Mouse (Mus musculus) erythroblast, embryonic 14.5 days (primary cell): ENCODE measurements around the gene Tspo.

Experiments used
- GATA1 ChIP-seq: IDR thresholded peaks from 2 replicates; pipeline ENCODE4 v1.6.1; 2012; ENCODE audit warnings: low read length, inconsistent platforms, mixed read lengths
- TAL1 ChIP-seq: IDR thresholded peaks from 3 replicates; pipeline ENCODE4 v1.6.1; 2012; ENCODE audit warnings: low read length, inconsistent platforms, mixed read lengths

DNA sequence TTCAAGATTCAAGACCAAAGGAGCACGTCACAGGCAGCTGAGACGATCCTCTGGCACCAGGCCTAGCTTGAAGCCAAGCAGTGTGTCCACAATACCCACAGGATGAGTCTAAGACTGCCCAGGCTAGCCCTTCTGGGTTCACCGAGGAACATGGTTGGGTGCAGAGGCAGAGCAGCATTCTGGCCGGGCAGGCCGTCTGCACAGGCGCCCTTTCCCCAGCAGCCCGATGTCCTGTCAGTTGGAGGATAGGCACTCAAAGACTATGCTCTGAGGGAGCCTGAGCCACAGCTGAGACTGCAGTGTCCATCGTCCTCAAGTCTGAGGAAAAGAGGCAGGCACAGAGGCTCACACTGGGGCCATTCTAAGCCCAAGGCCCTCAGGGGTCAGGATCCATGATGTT, 16.2 kb upstream of the Tspo start:
- no peak for TF ChIP-seq GATA1
- no peak for TF ChIP-seq TAL1
